Mouse (Mus musculus): ENCODE results near the gene Gm9918. TPM values are rescaled to one million over a fixed set of nuclear protein-coding genes. Genes with fewer than 3 reads are reported as not detected.

The Gm9918 gene
- polyA plus RNA-seq, 1 experiment from 2014 or later: not detected

- no peaks in the 10 kb centered on the region for H3K27me3 ChIP-seq (replicated peaks)
- H3K9ac ChIP-seq: peak overlapping the region; percentile 86
- peaks cover 26% of the 10 kb centered on the region for H3K4me1 ChIP-seq
- H3K4me2 ChIP-seq: peak overlapping the region; percentile 84
- ATAC-seq (ENCODE audit: extremely low read depth, insufficient number of reproducible peaks, low FRiP score, low TSS enrichment): peak; percentile 11; the same call in 1 of the 2 replicates
- H3K4me3 ChIP-seq: peak overlapping the region; percentile 74
- H3K9me3 ChIP-seq: no peaks in the 10 kb centered on the region
- WGBS: 23% methylated on average over 13 of the region's 13 CpGs
- H3K27ac ChIP-seq (replicated peaks): peak overlapping the region; percentile 80
- H3K36me3 ChIP-seq: peaks cover 25% of the 10 kb centered on the region
These were observed 9.6 kb downstream of the Gm9918 start for GRCm38 (mm10) chr15:102279783-102280520.

- no peak overlapping the region for H3K27ac ChIP-seq (replicated peaks)
- ATAC-seq (ENCODE audit: extremely low read depth, insufficient number of reproducible peaks, low FRiP score, low TSS enrichment): no peak
- 92% methylated on average over 19 of the region's 19 CpGs for WGBS
- H3K9ac ChIP-seq: peak overlapping the region; percentile 86; the same call in 1 of the 2 replicates
- peaks cover 29% of the 10 kb centered on the region for H3K4me1 ChIP-seq
- H3K9me3 ChIP-seq: no peaks in the 10 kb centered on the region
- peaks cover 25% of the 10 kb centered on the region for H3K36me3 ChIP-seq
- peak overlapping the region; percentile 84 for H3K4me2 ChIP-seq
- H3K4me3 ChIP-seq: peak overlapping the region; percentile 74; the same call in 1 of the 2 replicates
- no peaks in the 10 kb centered on the region for H3K27me3 ChIP-seq (replicated peaks)
These were observed 10.3 kb downstream of the Gm9918 start for GRCm38 (mm10) chr15:102280623-102281022.

GRCm38 (mm10) chr15:102282463-102283292 is 12.3 kb downstream of the Gm9918 start:
- no peak for ATAC-seq (ENCODE audit: extremely low read depth, insufficient number of reproducible peaks, low FRiP score, low TSS enrichment)
- no peak overlapping the region for H3K9ac ChIP-seq
- H3K36me3 ChIP-seq: peaks cover 25% of the 10 kb centered on the region
- peaks cover 29% of the 10 kb centered on the region for H3K4me1 ChIP-seq
- 63% methylated on average over 8 of the region's 8 CpGs for WGBS
- H3K4me3 ChIP-seq: no peak overlapping the region
- no peak overlapping the region for H3K4me2 ChIP-seq
- no peaks in the 10 kb centered on the region for H3K27me3 ChIP-seq (replicated peaks)
- no peaks in the 10 kb centered on the region for H3K9me3 ChIP-seq
- no peak overlapping the region for H3K27ac ChIP-seq (replicated peaks)

GRCm38 (mm10) chr15:102283648-102284047 is 13.3 kb downstream of the Gm9918 start:
- Histone ChIP-seq H3K9ac (no peak overlapping the region), H3K27me3 (replicated peaks) (no peaks in the 10 kb centered on the region), H3K4me2 (no peak overlapping the region), H3K4me3 (no peak overlapping the region), H3K4me1 (peaks cover 27% of the 10 kb centered on the region), H3K27ac (replicated peaks) (no peak overlapping the region), H3K9me3 (no peaks in the 10 kb centered on the region), H3K36me3 (peaks cover 25% of the 10 kb centered on the region)
- WGBS: 50% methylated on average over 3 of the region's 3 CpGs
- ATAC-seq (ENCODE audit: extremely low read depth, insufficient number of reproducible peaks, low FRiP score, low TSS enrichment): no peak

- Histone ChIP-seq H3K4me3 (no peak overlapping the region), H3K4me1 (0 out of 2 replicates have a peak, but pooled peaks cover 7% of the 10 kb centered on the region), H3K9ac (no peak overlapping the region), H3K36me3 (peaks cover 4% of the 10 kb centered on the region), H3K27me3 (replicated peaks) (no peaks in the 10 kb centered on the region), H3K27ac (replicated peaks) (no peak overlapping the region), H3K4me2 (no peak overlapping the region), H3K9me3 (no peaks in the 10 kb centered on the region)
- no peak for ATAC-seq (ENCODE audit: extremely low read depth, insufficient number of reproducible peaks, low FRiP score, low TSS enrichment)
These were observed 17.0 kb downstream of the Gm9918 start for GRCm38 (mm10) chr15:102287395-102287794.

- Histone ChIP-seq H3K36me3 (peaks cover 25% of the 10 kb centered on the region), H3K27me3 (replicated peaks) (no peaks in the 10 kb centered on the region), H3K4me2 (peak within 1 kb of the TSS; percentile 97), H3K27ac (replicated peaks) (no peak within 1 kb of the TSS), H3K4me1 (peaks cover 20% of the 10 kb centered on the region), H3K9me3 (no peaks in the 10 kb centered on the region), H3K9ac (peak within 1 kb of the TSS; percentile 88), H3K4me3 (peak within 1 kb of the TSS; percentile 80)
- WGBS: 8% methylated on average over 25 of the region's 25 CpGs
- ATAC-seq (ENCODE audit: extremely low read depth, insufficient number of reproducible peaks, low FRiP score, low TSS enrichment): peak; percentile 95
These were observed 25.4 kb downstream of the Gm9918 start, which contains the start of gene Espl1 for GRCm38 (mm10) chr15:102295633-102296367. Espl1 (plus strand) TSS chr15:102296266.

GRCm38 (mm10) chr15:102296368-102297006 is 26.1 kb downstream of the Gm9918 start:
- H3K9me3 ChIP-seq: no peaks in the 10 kb centered on the region
- peak overlapping the region; percentile 88 for H3K9ac ChIP-seq
- H3K4me1 ChIP-seq: peaks cover 20% of the 10 kb centered on the region
- peak overlapping the region; percentile 97 for H3K4me2 ChIP-seq
- WGBS: 4% methylated on average over 24 of the region's 24 CpGs
- peaks cover 31% of the 10 kb centered on the region for H3K36me3 ChIP-seq
- H3K27ac ChIP-seq (replicated peaks): no peak overlapping the region
- no peaks in the 10 kb centered on the region for H3K27me3 ChIP-seq (replicated peaks)
- ATAC-seq (ENCODE audit: extremely low read depth, insufficient number of reproducible peaks, low FRiP score, low TSS enrichment): 0 out of 2 replicates have a peak, but pooled peaks have one; percentile 15
- peak overlapping the region; percentile 80 for H3K4me3 ChIP-seq

- Histone ChIP-seq H3K4me3 (no peak overlapping the region), H3K4me2 (no peak overlapping the region), H3K27me3 (replicated peaks) (no peaks in the 10 kb centered on the region), H3K4me1 (peaks cover 20% of the 10 kb centered on the region), H3K9ac (no peak overlapping the region), H3K27ac (replicated peaks) (peak overlapping the region; percentile 28; the same call in 1 of the 2 replicates), H3K36me3 (peaks cover 75% of the 10 kb centered on the region), H3K9me3 (no peaks in the 10 kb centered on the region)
- peak; percentile 69; the same call in 1 of the 2 replicates for ATAC-seq (ENCODE audit: extremely low read depth, insufficient number of reproducible peaks, low FRiP score, low TSS enrichment)
- WGBS: 31% methylated on average over 6 of the region's 6 CpGs
These were observed 32.2 kb downstream of the Gm9918 start for GRCm38 (mm10) chr15:102302542-102302941.

GRCm38 (mm10) chr15:102308717-102309116 is 38.4 kb downstream of the Gm9918 start:
- 83% methylated on average over 9 of the region's 9 CpGs for WGBS
- H3K27me3 ChIP-seq (replicated peaks): no peaks in the 10 kb centered on the region
- 0 out of 2 replicates have a peak, but pooled peaks cover 2% of the 10 kb centered on the region for H3K4me1 ChIP-seq
- no peak overlapping the region for H3K9ac ChIP-seq
- H3K4me2 ChIP-seq: no peak overlapping the region
- no peaks in the 10 kb centered on the region for H3K9me3 ChIP-seq
- peaks cover 95% of the 10 kb centered on the region for H3K36me3 ChIP-seq
- ATAC-seq (ENCODE audit: extremely low read depth, insufficient number of reproducible peaks, low FRiP score, low TSS enrichment): no peak
- H3K27ac ChIP-seq (replicated peaks): no peak overlapping the region
- no peak overlapping the region for H3K4me3 ChIP-seq

- H3K27ac ChIP-seq (replicated peaks): 0 out of 2 replicates have a peak overlapping the region, but pooled peaks have one; percentile 1
- H3K4me2 ChIP-seq: no peak overlapping the region
- H3K9me3 ChIP-seq: no peaks in the 10 kb centered on the region
- H3K27me3 ChIP-seq (replicated peaks): no peaks in the 10 kb centered on the region
- H3K9ac ChIP-seq: no peak overlapping the region
- peaks cover 95% of the 10 kb centered on the region for H3K36me3 ChIP-seq
- H3K4me1 ChIP-seq: 0 out of 2 replicates have a peak, but pooled peaks cover 2% of the 10 kb centered on the region
- 52% methylated on average over 10 of the region's 10 CpGs for WGBS
- no peak for ATAC-seq (ENCODE audit: extremely low read depth, insufficient number of reproducible peaks, low FRiP score, low TSS enrichment)
- H3K4me3 ChIP-seq: no peak overlapping the region
These were observed 39.9 kb downstream of the Gm9918 start for GRCm38 (mm10) chr15:102310074-102310845.

Measured in heart, embryonic 13.5 days (tissue).